Mouse (Mus musculus): ENCODE data around the gene Ptpn13.

GRCm38 (mm10) chr5:103440418-103441276 lies 15.7 kb downstream of the Ptpn13 start:
- TF ChIP-seq ZNF384 (IDR thresholded peaks at IDR 0.05; ENCODE audit: low read depth, low read length): peak; percentile 69
- TF ChIP-seq CTCF (conservative IDR thresholded peaks at IDR 0.05 in 1 of 2, IDR thresholded peaks at IDR 0.05 in 1 of 2; ENCODE audit: low read depth in 2 of 2, low read length in 2 of 2): no peak
- peak; percentile 25; the same call in 1 of the 2 replicates for TF ChIP-seq MAZ (IDR thresholded peaks at IDR 0.05; ENCODE audit: low read depth, low read length)

Measured in CH12.LX (cell line).